ENCODE assay signal across 10 mouse cellular contexts in the genomic region with DNA sequence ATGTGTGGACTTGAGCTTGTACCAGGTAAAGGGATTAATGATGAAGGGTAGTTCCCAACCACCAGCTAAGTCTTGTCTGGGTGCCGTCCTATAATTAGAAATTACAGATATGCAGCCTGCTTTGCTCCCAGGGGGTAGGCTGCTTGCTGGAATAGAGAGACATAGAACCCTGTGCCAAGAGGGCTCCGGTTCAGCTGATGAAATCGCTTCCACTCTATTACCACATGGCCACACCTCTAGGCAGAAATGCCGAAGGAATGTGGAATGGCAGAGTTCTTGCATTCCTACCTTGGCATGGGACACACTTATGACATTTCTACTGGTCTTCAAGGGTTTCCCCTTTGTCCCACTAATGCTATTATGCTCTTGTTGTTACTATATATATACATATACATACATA.
A peak's percentile ranks its signal among the peaks of the same experiment; 100 is the strongest.
DNase-seq lines count a peak whose midpoint lies in the region; ATAC-seq lines count a peak whose summit lies in the region.
"Had no signal": no experiment of that assay in that cellular context is flagged by ENCODE, and none has a peak within 500 bp of the region (broad histone marks: within the 10 kb centered on the region; RNA-seq: fewer than 3 reads in every experiment).

No protein-coding gene starts in this region.

- 84% methylated on average over 4 of the region's 4 CpGs for WGBS in hindbrain, embryonic 12.5 days
- WGBS in forebrain, embryonic 12.5 days: 87% methylated on average over 4 of the region's 4 CpGs

- H3K36me3 ChIP-seq in hindbrain, embryonic 12.5 days: no peaks in the 10 kb centered on the region
- H3K36me3 ChIP-seq in forebrain, embryonic 12.5 days (replicated peaks): no peaks in the 10 kb centered on the region
- H3K36me3 ChIP-seq: embryonic facial prominence, embryonic 15.5 days; neural tube, embryonic 13.5 days had no signal

- no peak for ATAC-seq in hindbrain, embryonic 12.5 days (ENCODE audit: low FRiP score)
- no peak for ATAC-seq in forebrain, embryonic 12.5 days (ENCODE audit: low FRiP score)
- ATAC-seq: hindbrain, embryonic 16.5 days had no signal

- no peaks in the 10 kb centered on the region for H3K4me1 ChIP-seq in hindbrain, embryonic 12.5 days
- H3K4me1 ChIP-seq in forebrain, embryonic 12.5 days: no peaks in the 10 kb centered on the region
- H3K4me1 ChIP-seq: neural tube, embryonic 13.5 days had no signal

- H3K27me3 ChIP-seq in hindbrain, embryonic 12.5 days: no peaks in the 10 kb centered on the region
- no peaks in the 10 kb centered on the region for H3K27me3 ChIP-seq in forebrain, embryonic 12.5 days
- H3K27me3 ChIP-seq: embryonic facial prominence, embryonic 15.5 days; neural tube, embryonic 13.5 days had no signal

- H3K4me3 ChIP-seq in hindbrain, embryonic 12.5 days: no peak overlapping the region
- no peak overlapping the region for H3K4me3 ChIP-seq in forebrain, embryonic 12.5 days (replicated peaks)
- H3K4me3 ChIP-seq: embryonic facial prominence, embryonic 15.5 days; neural tube, embryonic 13.5 days had no signal

- no peak overlapping the region for H3K9ac ChIP-seq in hindbrain, embryonic 12.5 days
- H3K9ac ChIP-seq in forebrain, embryonic 12.5 days: no peak overlapping the region
- H3K9ac ChIP-seq: embryonic facial prominence, embryonic 15.5 days; neural tube, embryonic 13.5 days had no signal

- DNase-seq in urinary bladder, postnatal 25 days (ENCODE audit: low spot score): peak; percentile 16
- DNase-seq in urinary bladder, postnatal 4 days (ENCODE audit: low spot score in 2 of 2): no peak
- peak; percentile 24 for DNase-seq in gonadal fat pad, adult 2 months (ENCODE audit: low read depth)
- DNase-seq in kidney, postnatal 14 days: peak; percentile 63
- no peak for DNase-seq in spleen, postnatal 4 days (ENCODE audit: low spot score in 2 of 2)

- no peaks in the 10 kb centered on the region for H3K9me3 ChIP-seq in hindbrain, embryonic 12.5 days (replicated peaks)
- no peaks in the 10 kb centered on the region for H3K9me3 ChIP-seq in forebrain, embryonic 12.5 days
- H3K9me3 ChIP-seq: embryonic facial prominence, embryonic 15.5 days; neural tube, embryonic 13.5 days had no signal

- H3K4me2 ChIP-seq in hindbrain, embryonic 12.5 days (replicated peaks): no peak overlapping the region
- no peak overlapping the region for H3K4me2 ChIP-seq in forebrain, embryonic 12.5 days
- H3K4me2 ChIP-seq: embryonic facial prominence, embryonic 15.5 days; neural tube, embryonic 13.5 days had no signal

- H3K27ac ChIP-seq in hindbrain, embryonic 12.5 days: no peak overlapping the region
- H3K27ac ChIP-seq in forebrain, embryonic 12.5 days: no peak overlapping the region
- H3K27ac ChIP-seq: embryonic facial prominence, embryonic 15.5 days; neural tube, embryonic 13.5 days had no signal

Comparison
In these comparisons a context has a peak if more than half of its experiments do, and no peak if none do; other contexts are left out.
1. DNase-seq: peak in urinary bladder, postnatal 25 days (single experiment), gonadal fat pad, adult 2 months (single experiment) and kidney, postnatal 14 days (single experiment); none in urinary bladder, postnatal 4 days (0 of 2) and spleen, postnatal 4 days (0 of 2).